Mouse (Mus musculus) heart, adult 2 months (tissue): Measurements from ENCODE around the gene Phyhd1. TPM values are rescaled to one million over a fixed set of nuclear protein-coding genes. Genes with fewer than 3 reads are reported as not detected.

Experiments
- DNase-seq, 2 experiments: peaks; one replicate each; pipeline ENCODE4 v3.0.0; 2021
- H3K27ac ChIP-seq: fragments of 200-600 bp; 2 replicates; pipeline ENCODE4 v1.8.1; 2022
- H3K27me3 ChIP-seq: fragments of 200-500 bp; 2 replicates; pipeline ENCODE4 v1.6.1; 2012; ENCODE audit warnings: mild to moderate bottlenecking, low read length, inconsistent platforms, mixed read lengths; ENCODE audit not compliant: control insufficient read depth, insufficient read depth
- H3K36me3 ChIP-seq: fragments of 200-500 bp; 2 replicates; pipeline ENCODE4 v1.6.1; 2012; ENCODE audit warnings: low read length, inconsistent platforms; ENCODE audit not compliant: control insufficient read depth, insufficient read depth
- H3K4me1 ChIP-seq: fragments of 200-500 bp; 2 replicates; pipeline ENCODE4 v1.6.1; 2011; ENCODE audit warnings: low read length; ENCODE audit not compliant: control insufficient read depth, insufficient read depth
- H3K4me3 ChIP-seq: fragments of 200-600 bp; 2 replicates; pipeline ENCODE4 v1.8.1; 2022
- H3K79me2 ChIP-seq: fragments of 200-500 bp; replicated peaks from 2 replicates; pipeline ENCODE4 v1.6.1; 2012; ENCODE audit warnings: mild to moderate bottlenecking, inconsistent platforms, low read length, moderate library complexity, mixed read lengths; ENCODE audit not compliant: control insufficient read depth, insufficient read depth
- H3K9ac ChIP-seq: fragments of 200-500 bp; 2 replicates; pipeline ENCODE4 v1.6.1; 2012; ENCODE audit warnings: low read depth, mild to moderate bottlenecking, control low read depth, inconsistent platforms, low read length, mixed read lengths
- CTCF ChIP-seq: fragments of 200-600 bp; IDR thresholded peaks from 2 replicates; pipeline ENCODE4 v1.8.1; 2022; ENCODE audit warnings: antibody characterized with exemption, mild to moderate bottlenecking, moderate library complexity
- EP300 ChIP-seq: fragments of 200-500 bp; IDR thresholded peaks from 2 replicates; pipeline ENCODE4 v1.6.1; 2011; ENCODE audit warnings: low read depth, low read length, control low read depth; ENCODE audit not compliant: insufficient read depth
- POLR2A ChIP-seq: fragments of 200-500 bp; IDR thresholded peaks from 2 replicates; pipeline ENCODE4 v1.6.1; 2011; ENCODE audit warnings: mild to moderate bottlenecking, low read depth, low read length, control low read depth; ENCODE audit not compliant: insufficient read depth
- WGBS: fragments of 180-500 bp; shearing (Covaris S2); methylation state at CpG from one replicate; pipeline ENCODE4 v1.1.7; 2018; 5-methylcytosine and 5-hydroxymethylcytosine counted together
- intact Hi-C: fragments of 180-260 bp; cut with DNase I; formaldehyde crosslinking; loops from one replicate; pipeline ENCODE4 v1.15.1; 2025
- polyA plus RNA-seq: library from polyadenylated mRNA; depleted of rRNA; stranded (reverse); fragments of >200 nt; gene quantifications from 2 replicates; pipeline ENCODE4 v1.2.3, GENCODE M21; 2012
- total RNA-seq, 2 experiments: library from RNA; stranded (reverse); gene quantifications; 2 replicates each; pipeline ENCODE4 v1.2.3; 2021

The Phyhd1 gene
- total and polyA plus RNA-seq, 3 experiments: 108 to 148 (median 112) TPM

- TF ChIP-seq POLR2A: no peak
- no peaks in the 10 kb centered on the region for H3K79me2 ChIP-seq
Observed at GRCm38 (mm10) chr2:30269241-30269990, 3.4 kb downstream of the Phyhd1 start.

DNA sequence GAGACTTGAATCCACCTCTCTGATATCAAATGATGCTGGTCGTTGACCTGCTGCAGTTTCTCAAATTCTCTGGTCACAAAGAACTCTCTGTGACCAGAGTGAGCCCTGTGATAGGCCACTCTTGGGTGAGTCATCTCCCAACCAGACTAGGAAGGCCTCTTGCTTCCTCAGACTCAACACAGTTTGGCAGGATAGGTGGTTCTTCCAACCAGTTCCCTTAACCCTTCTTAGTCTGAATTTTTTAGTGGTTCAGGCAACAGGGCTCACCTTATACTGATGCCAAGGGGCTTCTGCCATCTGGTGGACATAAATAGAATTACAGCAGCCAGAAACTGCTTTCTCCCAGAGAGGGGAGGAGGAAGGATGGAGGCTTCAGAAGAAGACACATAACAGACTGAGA lies 4.1 kb downstream of the Phyhd1 start:
- intact Hi-C loops: loop anchor here (1.0 to 2.0 kb wide), 5 partner anchors 33 to 141 kb away; partner anchors contain the start of genes Endog, Lrrc8a and Spout1
- 0% methylated on average over 1 of the region's 1 CpGs for WGBS
- peak; percentile 68 to 82 for DNase-seq
- Histone ChIP-seq H3K4me3 (no peak overlapping the region), H3K27ac (peak overlapping the region; percentile 80), H3K36me3 (peaks cover 6% of the 10 kb centered on the region), H3K9ac (peak overlapping the region; percentile 25; the same call in 1 of the 2 replicates), H3K4me1 (peaks cover 30% of the 10 kb centered on the region), H3K27me3 (no peaks in the 10 kb centered on the region), H3K79me2 (no peaks in the 10 kb centered on the region)
- TF ChIP-seq POLR2A (peak; percentile 72), CTCF (peak; percentile 99; the same call in 1 of the 2 replicates), EP300 (peak; percentile 75; the same call in 1 of the 2 replicates)

More at GRCm38 (mm10) chr2:30269241-30269990, 3.4 kb downstream of the Phyhd1 start:
- Histone ChIP-seq H3K9ac (peak overlapping the region; percentile 25), H3K4me3 (no peak overlapping the region), H3K36me3 (peaks cover 14% of the 10 kb centered on the region), H3K27ac (peak overlapping the region; percentile 80), H3K27me3 (no peaks in the 10 kb centered on the region), H3K4me1 (peaks cover 38% of the 10 kb centered on the region)
- 71% methylated on average over 17 of the region's 17 CpGs for WGBS
- intact Hi-C loops: no loop called here
- DNase-seq: peak in 1 of 2 experiments; percentile 7

- H3K4me3 ChIP-seq: no peak within 1 kb of the TSS
- H3K36me3 ChIP-seq: no peaks in the 10 kb centered on the region
- H3K9ac ChIP-seq: no peak within 1 kb of the TSS
- TF ChIP-seq CTCF: no peak
- TF ChIP-seq POLR2A: no peak
- TF ChIP-seq EP300: no peak
- H3K27me3 ChIP-seq: no peaks in the 10 kb centered on the region
- intact Hi-C loops: no loop called here
- DNase-seq: no peak
- no peaks in the 10 kb centered on the region for H3K4me1 ChIP-seq
- H3K27ac ChIP-seq: no peak within 1 kb of the TSS
- no peaks in the 10 kb centered on the region; the same call in 1 of the 2 replicates for H3K79me2 ChIP-seq
- WGBS: 92% methylated on average over 11 of the region's 11 CpGs
Observed at GRCm38 (mm10) chr2:30280743-30281142, 14.7 kb downstream of the Phyhd1 start, which contains the start of gene Gm28038. Gm28038 (plus strand) TSS chr2:30281043.

- intact Hi-C loops: no loop called here
- H3K27ac ChIP-seq: no peak overlapping the region
Observed at GRCm38 (mm10) chr2:30281651-30282050, 15.6 kb downstream of the Phyhd1 start.

GRCm38 (mm10) chr2:30283193-30283592 lies 17.2 kb downstream of the Phyhd1 start:
- Histone ChIP-seq H3K27me3 (no peaks in the 10 kb centered on the region), H3K79me2 (peaks cover 1% of the 10 kb centered on the region), H3K4me1 (peaks cover 2% of the 10 kb centered on the region; the same call in 1 of the 2 replicates), H3K9ac (no peak overlapping the region), H3K27ac (no peak overlapping the region), H3K4me3 (no peak overlapping the region), H3K36me3 (no peaks in the 10 kb centered on the region)
- intact Hi-C loops: no loop called here
- TF ChIP-seq POLR2A (no peak), CTCF (no peak), EP300 (no peak)
- WGBS: 61% methylated on average over 2 of the region's 2 CpGs
- no peak for DNase-seq

More at GRCm38 (mm10) chr2:30281651-30282050, 15.6 kb downstream of the Phyhd1 start:
- Histone ChIP-seq H3K4me3 (no peak overlapping the region), H3K79me2 (peaks cover 1% of the 10 kb centered on the region), H3K9ac (no peak overlapping the region), H3K36me3 (no peaks in the 10 kb centered on the region), H3K27me3 (no peaks in the 10 kb centered on the region), H3K4me1 (no peaks in the 10 kb centered on the region)
- WGBS: 39% methylated on average over 3 of the region's 3 CpGs
- TF ChIP-seq CTCF (no peak), EP300 (no peak), POLR2A (no peak)
- DNase-seq: no peak

DNA sequence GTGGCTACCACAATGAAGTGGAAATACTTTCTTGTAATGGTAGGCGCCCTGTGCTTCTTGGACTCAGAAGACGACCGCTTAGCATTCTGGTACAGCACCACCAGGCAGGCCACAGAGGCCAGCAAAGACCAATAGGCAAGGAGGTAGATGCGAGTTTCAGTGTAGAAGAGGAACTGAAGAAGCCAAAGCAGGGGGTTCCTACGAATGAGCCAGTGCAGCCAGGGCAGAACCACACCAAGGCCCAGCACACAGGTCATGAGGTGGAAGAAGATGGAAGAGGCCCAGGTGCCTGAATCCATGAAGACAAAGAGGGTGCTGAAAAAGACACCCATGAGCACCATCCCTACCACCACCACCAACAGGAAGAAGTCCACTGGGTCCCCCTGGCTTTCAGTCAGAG lies 19.0 kb downstream of the Phyhd1 start:
- Histone ChIP-seq H3K27me3 (no peaks in the 10 kb centered on the region), H3K4me3 (no peak overlapping the region), H3K36me3 (no peaks in the 10 kb centered on the region), H3K9ac (no peak overlapping the region), H3K27ac (no peak overlapping the region), H3K4me1 (peaks cover 2% of the 10 kb centered on the region; the same call in 1 of the 2 replicates), H3K79me2 (peaks cover 1% of the 10 kb centered on the region)
- no peak for TF ChIP-seq CTCF
- no peak for TF ChIP-seq EP300
- no peak for TF ChIP-seq POLR2A
- 87% methylated on average over 5 of the region's 5 CpGs for WGBS
- no peak for DNase-seq
- intact Hi-C loops: loop anchor here (5.0 kb wide), 2 partner anchors 113 to 153 kb away; partner anchors contain the start of genes Endog and Tbc1d13
